Mouse (Mus musculus): ENCODE measurements around the gene Acss2.

The Acss2 gene

DNA sequence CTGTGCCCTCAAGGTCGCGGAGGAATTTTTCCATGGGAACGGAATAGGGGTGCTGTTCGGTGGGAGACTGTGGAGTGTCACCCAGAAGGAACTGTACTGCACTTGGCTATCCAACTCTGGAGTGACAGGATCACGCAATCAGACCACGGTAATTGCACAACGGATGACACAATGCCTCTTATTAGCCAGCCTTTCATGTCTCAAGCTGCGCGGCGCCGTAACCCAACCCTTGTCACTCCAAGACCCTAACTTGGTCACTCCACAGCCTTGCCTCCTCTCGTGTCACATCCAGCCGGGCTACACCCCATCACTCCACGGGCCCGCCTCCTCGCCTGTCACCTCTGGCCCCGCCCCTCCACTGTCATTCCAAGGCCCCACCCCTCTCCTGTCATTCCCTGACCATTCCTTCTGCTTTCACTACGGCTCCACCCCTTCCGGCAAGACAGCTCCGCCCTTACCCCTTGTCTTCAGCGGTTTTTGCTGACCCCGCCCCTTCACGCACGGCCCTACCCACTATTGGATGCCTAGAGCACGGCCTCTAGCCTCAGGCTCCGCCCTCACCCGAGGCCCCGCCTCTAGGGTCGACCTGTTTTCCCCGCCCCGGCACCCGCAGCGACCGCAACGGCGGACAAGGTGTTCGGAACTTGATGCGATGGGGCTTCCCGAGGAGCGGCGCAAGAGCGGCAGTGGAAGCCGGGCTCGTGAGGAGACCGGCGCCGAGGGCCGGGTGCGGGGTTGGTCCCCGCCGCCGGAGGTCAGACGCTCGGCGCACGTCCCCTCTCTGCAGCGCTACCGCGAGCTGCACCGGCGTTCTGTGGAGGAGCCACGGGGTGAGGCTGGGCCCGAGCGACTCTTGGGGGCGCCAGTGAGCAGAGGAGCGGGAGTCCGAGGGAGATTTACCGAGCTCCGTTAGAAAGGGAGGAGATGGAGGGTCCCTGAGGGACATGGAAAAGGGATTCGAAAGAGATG, at the start of gene Acss2, which contains the start of gene Ggt7:
Gene Acss2, plus strand, starts transcription at position 494 of the 969 bp plus-strand sequence.
Gene Ggt7, minus strand, starts transcription at position 783 of the 969 bp plus-strand sequence.
- DNase-seq (ENCODE audit: extremely low spot score, low read depth, low spot score): peak; percentile 79

DNA sequence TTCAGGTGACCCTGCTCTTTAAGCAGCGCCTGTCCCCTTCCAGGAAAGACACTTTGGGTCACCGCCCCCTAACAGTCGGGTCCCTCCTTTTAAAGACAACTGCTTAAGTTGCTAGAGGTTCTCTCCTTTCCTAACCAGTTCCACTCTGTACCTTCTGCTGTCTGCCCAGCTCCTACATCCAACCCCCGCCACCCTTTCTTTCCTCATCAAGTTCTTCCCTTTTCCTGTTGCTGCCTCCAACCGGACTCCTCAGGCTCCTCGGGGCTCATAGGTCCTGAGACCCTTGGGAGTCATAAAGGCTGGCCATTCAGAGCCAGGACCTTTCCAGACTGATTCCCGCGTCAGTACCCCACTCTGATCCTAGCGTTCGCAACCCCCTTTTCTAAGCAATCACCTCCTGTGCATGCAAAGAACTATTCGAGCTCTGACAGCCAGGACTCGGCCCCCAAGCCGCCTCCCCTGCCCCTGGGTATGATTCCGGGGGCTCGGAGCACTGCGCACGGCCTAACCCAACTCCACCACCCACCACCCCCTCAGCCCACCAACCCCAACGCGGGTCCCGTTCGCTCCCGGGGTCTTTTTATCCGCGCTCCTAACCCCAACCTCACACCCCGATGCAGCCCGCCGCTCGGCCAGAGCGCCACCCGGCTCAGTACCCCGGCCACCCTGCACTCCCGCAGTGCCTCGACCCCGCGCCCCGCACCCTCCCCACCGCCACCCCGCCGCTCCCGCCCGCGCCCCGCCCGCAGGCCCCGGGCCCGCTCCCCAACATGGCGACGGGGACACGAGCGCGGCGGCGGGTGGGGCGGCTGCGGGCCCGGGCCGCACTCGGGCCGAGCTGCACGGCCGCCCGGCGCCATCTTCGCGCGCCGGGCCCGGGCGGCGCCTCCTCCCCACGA, 44.8 kb upstream of the Acss2 start:
- peak; percentile 33 for DNase-seq (ENCODE audit: extremely low spot score, low read depth, low spot score)

DNA sequence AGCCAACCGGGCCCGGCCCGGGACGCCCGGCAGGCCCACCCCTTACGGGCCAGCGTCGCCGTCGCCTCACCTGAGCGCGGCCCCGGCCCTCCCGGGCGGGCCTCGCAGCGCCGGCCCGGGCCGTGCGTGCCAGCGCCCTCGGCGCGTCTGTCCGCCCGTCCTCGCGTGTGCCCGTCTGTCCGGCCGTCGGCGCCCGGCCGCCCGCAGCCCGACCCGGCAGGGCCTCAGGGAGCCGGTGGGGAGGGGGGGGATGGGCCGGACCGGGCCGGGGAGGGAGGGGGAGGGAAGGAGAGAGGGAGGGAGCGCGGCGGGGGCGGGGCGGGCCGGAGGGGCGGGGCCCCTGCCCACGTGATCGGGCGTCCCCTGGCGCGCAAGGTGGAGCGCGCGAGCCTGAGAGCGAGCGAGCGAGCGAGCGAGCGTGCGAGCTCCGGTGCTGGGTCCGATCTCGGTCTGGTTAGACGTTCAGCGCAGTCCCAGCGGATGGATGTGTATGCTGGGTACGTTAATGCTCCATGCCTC, 44.1 kb upstream of the Acss2 start, which contains the start of gene Ncoa6:
Gene Ncoa6, minus strand, starts transcription at position 325 of the 519 bp plus-strand sequence.
- peak; percentile 22 for DNase-seq (ENCODE audit: extremely low spot score, low read depth, low spot score)

DNA sequence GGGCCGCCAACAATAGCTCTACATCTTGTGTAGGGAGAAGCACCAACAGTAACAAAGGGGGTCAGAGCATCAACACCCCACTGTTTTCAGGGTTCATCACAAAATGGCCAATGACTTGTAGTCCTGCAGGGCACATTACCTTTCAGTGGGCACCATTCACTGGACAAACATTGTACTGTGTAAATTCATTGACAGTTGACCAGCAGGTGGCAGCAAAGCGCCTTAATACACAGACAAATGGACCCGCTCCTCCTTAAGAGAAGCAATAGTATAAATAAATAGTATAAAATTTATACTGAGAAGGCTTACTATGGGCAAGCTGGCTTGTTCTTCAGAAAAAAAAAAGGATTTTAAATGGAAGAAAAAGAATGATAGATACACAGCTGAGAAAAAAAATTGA, 35.7 kb upstream of the Acss2 start:
- DNase-seq (ENCODE audit: extremely low spot score, low read depth, low spot score): peak; percentile 35

DNA sequence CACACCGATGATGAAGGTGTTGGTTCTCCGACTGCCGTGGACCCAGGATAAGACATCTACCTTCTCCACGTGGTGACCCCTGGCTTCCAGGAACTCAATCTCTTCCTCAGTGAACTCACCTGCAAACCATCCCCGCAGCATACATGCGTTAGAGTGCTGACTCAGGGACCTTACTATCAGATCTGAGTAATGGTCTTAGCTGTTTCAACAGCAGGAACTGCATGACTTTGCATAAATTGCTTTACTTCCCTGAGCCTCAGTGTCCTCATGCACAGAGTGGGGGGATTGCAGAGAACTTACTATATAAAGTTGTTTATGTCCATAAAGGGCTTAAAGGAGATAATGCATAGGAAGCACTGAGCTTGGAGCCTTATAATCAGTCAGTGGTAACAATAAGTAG, 26.8 kb upstream of the Acss2 start:
- DNase-seq (ENCODE audit: extremely low spot score, low read depth, low spot score): no peak

DNA sequence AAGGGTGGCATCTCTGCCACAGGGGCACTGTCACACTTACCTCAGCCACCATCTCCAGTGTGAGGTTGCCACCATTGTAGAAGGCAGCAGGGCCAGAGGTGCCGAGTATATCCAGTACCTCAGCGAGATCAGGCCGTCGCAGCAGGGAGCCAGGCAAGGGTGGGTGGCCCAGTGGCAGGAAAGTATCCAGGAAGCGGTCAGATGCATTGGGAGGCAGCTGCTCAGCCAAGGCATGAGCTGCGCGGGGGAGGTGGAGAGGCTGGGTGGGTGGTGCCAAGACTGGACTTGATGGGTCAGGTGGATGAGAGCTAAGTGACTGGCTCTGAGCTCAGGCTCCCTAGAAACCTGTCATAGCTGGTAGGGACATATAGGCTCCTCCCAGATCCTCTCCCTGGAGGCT, 15.2 kb upstream of the Acss2 start:
- no peak for DNase-seq (ENCODE audit: extremely low spot score, low read depth, low spot score)

DNA sequence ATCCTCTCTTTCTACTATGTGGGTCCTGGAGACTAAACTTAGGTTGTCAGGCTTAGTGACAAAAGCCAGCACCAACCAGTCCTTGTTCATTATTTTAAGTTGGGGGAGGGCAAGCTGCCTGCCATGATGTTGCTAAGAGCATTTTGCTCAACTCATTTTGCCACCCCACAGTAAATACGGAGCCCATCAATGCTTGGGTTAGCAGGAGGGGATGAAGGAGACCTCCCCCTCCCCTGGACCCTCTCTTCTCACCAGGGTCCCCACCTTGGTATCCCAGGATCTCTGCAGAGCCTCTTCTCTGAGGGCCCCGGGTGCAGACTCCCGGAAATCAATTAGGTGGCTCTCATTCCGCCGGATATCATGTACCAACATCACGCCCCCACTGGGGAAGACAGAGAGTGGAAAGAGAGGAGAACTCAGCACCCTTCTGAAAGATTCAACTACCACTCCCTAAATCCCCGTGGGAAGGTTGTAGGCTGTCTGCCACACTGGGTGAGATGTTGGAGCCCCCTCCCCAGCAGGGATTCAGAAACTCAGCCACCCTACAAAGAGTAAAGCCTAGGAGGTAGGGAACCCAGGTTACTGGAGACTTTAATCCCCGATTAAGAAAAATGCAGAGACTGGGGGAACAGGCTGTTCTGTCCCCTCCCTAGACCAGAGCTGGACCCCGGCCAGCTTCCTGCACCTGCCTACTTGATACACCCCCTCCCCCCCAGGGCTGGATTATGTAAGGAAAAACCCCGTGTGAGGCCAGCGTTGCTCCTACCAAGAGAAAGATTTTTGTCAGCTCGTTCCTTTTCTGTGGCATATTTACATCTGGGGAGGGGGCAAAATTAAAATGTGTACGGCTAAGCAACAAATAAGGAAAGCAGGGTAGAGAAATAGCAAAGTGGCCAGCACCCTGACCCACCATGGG, 13.1 kb upstream of the Acss2 start:
- no peak for DNase-seq (ENCODE audit: extremely low spot score, low read depth, low spot score)

DNA sequence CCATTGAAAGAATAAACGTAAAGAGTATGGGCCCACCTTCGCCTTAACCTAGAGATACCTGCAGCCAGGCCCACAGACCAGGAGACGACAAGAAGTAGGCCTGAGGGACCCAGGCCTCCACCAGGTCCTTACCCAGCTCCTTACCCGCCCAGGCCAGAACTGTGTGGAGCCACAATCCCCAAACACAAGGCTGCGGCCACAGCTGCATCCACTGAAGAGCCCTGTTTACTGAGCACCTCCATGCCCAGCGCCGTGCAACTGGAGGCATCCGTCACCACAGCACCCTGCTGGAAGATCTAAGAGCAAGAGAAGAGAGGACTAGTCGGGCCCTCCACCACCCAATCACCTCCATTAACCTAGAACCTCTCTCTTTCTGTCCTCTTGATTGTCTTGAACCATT, 11.9 kb upstream of the Acss2 start:
- no peak for DNase-seq (ENCODE audit: extremely low spot score, low read depth, low spot score)

DNA sequence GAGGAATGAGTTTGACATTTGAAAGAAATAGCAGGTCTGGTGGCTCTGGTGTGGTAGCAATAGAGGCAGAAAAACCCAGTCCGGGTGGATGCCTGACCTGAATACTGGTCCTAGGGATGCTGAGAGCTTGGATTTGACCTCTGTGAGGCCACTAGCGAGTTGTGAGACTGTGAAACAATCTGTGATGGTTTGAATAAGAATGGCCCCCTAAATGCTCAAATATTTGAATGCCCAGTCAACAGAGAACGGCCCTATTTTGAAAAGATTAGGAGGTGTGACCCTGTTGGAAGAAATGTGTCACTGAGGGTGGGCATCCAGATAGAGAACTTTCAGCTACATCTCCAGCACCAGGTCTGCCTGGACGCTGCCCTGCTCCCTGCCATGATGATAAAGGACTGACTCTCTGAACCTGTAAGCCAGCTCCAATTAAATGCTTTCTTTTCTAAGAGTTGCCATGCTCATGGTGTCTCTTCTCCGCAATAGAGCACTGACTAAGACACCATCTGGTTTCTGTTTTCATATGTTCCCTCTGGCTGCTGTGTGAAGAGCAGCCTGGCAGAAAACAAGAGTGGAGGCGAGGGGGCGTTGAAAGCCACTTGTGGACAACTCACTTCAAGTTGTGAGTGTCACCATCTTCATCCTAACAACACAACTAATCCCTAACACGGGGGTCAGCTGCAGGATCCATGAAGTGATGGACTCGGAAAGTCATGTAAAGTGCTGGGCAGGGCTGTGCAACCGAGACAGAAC, 9.9 kb upstream of the Acss2 start:
- DNase-seq (ENCODE audit: extremely low spot score, low read depth, low spot score): no peak

DNA sequence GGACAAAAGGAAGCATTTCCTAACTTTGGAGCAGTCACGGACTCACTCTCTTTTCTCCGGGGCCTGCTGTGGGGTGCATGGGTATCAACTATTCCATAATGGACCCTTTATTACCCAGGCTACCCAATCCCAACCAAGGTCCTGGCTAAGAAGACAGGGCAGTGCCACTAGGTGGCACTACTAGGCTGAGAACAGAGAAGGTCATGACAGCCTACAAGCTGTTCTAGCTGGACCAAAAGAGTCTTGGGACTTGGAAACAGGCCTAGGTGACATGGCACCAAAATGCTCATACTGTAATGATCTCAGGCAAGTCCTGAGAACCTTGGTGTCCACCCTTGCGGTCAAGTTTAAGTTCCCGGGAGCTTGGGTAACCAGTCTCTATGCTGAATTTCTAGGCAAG, 5.3 kb upstream of the Acss2 start:
- DNase-seq (ENCODE audit: extremely low spot score, low read depth, low spot score): peak; percentile 12

DNA sequence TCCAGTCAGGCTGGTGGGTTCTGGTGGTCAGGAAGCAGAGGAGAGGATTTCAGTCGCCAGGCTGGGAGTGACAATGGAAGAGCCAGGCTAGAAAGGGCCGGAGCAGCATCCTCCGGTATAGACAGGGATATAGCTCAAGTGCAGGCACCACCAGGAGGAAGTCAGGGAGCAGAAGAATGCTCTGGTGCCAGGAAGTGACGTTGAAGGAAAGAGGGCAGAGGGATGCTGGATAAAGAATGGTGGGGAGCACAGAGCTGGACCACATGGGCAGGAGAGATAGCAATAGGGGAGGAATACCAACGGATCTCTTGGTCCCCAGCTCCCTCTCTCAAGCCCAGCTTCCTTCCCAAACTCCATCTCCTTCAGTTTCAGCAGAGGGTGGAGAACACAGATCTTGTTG, 4.2 kb upstream of the Acss2 start:
- no peak for DNase-seq (ENCODE audit: extremely low spot score, low read depth, low spot score)

DNA sequence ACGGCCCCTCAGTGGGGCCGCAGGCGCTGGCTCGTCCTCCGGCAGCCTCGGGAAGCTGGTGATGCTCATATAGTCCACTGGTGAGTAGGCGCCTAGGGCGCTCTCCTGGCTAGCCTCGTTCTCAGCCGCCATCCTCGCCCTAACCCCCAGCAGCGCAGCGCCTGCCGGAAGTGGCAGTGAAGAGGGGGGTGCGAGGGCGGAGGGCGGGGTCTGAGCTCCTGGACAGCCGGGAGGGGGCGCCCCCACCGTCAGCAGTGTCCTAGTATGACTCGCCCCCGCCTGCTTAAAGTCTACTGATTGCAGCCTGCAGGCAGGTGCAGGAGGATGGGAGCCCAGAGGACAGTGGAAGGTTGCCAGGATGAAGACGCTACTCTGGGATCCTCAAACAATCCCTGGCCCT, 3.1 kb upstream of the Acss2 start:
- no peak for DNase-seq (ENCODE audit: extremely low spot score, low read depth, low spot score)

DNA sequence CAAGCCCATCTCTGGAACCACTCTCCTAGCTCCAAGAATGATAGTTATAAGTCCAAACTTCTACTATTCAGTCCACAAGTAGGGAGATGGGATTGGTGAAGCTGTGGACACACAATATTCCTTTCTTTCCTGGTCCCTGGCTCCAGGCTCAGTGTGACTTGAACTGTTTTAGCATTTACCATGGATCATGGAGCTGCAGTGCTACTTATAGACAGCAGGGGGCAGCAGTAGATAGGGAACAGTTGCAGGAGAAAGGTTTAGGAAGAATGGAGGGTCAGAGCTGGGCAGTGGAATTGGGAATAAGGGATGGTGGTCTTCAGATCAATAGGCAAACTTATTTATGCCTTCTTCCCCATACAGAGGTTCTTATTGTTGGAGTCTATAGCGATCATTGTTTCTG, 1.8 kb upstream of the Acss2 start:
- DNase-seq (ENCODE audit: extremely low spot score, low read depth, low spot score): peak; percentile 37

DNA sequence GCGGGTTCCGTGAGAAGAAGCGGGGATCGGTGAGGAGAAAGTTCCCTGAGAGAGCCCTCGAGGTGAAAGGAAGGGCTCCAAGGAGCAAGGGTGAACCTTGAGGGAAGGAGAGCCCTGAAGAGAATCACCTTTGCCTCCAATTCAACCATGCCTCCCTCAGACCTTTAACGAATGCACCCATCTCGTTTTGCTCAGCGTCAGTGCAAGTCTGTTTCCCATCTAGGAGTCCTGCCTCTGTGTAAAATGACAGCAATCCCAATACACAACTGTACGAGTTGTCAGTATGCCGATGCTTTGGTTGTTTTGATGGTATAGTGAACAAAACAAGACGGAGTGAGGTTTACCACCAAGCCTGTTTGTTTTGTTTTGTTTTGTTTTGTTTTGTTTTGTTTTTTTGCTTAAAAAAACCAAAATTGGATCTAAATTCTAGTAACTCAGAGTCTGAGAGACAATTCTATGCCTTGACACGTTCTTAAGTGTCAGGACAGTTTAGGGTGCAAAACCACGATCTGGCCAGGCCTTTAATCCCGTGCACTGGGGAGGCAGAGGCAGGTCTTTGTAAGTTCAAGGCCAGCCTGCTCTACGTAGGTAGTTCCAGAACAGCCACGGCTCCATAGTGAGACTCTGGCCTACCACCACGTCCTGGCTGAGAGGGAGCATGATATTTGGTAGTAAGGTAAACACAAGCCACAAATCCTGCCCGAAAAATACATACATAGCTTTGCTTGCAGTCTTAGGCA, 953 bp downstream of the Acss2 start:
- DNase-seq (ENCODE audit: extremely low spot score, low read depth, low spot score): peak; percentile 8

DNA sequence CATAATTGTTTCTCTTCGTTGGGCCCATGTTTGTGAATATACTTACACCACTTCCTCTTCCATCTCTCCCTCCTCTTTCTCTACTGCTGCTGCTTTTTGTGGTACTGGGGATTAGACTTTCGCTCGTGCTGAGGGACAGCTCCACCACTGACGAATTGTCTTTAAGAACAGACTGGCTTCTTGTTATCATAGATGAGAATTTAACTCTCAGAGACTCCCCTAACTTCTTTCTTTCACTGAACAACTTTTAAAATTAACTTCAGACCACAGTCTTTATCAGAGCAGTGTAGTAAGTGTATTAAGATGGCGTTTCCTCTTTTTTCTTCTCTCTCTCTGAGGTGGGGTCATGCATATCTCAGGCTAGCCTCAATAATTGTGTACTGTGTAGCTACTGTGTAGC, 6.0 kb downstream of the Acss2 start:
- DNase-seq (ENCODE audit: extremely low spot score, low read depth, low spot score): no peak

DNA sequence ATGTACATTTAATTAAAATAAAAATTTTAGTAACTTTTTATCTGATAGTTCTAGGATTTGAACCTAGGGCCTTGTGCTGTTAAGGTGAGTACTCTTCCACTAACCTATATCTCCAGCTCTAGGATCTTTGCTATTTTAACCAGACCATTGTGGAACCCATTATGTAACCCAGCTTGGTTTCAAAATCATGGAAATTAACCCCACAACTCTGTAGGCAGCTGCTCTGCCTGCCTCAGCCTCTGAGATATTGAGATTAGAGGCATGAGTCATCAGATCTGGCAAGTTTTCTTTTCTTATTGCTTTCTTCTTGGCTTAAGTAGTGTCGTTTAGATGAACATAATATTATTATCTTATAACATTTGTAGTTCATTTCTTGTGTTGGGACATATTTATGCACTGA, 6.6 kb downstream of the Acss2 start:
- DNase-seq (ENCODE audit: extremely low spot score, low read depth, low spot score): no peak

DNA sequence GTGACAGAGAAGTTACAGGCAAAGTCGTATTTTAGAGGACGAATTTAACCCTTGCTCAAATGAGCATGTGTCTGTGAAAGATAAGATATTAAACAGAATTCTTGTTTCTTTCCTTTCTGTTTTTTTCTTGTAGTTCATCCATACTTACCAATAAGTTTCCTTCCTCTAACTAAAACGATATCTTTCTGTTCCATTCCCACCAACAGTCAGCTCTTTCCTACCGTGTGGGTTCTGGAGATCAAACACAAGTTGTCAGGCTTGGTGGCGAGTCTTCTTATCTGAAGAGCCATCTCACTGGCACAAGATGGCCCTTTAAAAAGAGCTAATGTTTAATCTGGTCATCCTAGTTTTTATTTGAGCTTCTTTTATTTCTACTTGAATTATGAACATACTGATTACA, 9.6 kb downstream of the Acss2 start:
- no peak for DNase-seq (ENCODE audit: extremely low spot score, low read depth, low spot score)

DNA sequence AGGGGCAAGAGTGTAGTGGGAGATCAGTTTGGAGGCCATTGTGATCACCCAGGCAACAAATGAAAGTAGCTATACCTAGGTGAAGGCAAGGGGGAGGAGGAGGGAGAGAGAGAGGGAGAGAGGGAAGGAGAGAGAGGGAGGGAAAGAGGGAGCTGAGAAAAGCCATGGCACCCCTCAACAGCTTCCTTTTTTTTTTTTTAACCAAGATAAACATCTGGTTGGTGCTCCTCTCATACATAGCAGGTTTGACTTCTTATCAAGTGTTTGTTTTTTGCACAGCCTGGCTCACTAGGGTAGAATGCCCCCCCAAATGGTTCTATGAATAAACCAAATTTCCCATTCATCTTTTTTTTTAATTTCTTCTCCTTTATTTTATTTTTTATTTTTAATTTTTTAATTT, 18.5 kb downstream of the Acss2 start:
- no peak for DNase-seq (ENCODE audit: extremely low spot score, low read depth, low spot score)
